Mouse (Mus musculus): ENCODE measurements around the gene Arl4d.
"Not testable (repeated sequence)": the region's sequence is repeated elsewhere in the genome, so short reads cannot be mapped to it uniquely, and the experiment has no call there.

DNA sequence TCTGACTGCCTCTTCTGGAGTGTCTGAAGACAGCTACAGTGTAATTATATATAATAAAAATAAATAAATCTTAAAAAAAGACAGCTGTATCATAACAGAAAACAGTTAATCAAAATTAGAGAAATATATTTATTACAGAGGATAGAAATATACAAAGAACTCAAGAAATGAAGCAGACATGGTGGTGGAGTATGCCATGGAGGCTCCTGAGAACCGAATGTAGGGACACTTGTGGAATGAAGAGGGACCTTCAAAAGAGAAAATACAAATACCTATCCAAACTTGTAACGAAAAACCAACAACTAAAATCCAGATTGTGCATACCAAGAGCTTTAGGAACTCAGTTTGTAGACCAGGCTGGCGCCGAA is 20.3 kb upstream of the Arl4d start:
- TF ChIP-seq POLR2A (IDR thresholded peaks at IDR 0.05; ENCODE audit: insufficient read depth, low read depth, low read length); CTCF (IDR thresholded peaks at IDR 0.05); EP300 (IDR thresholded peaks at IDR 0.05; ENCODE audit: insufficient read depth, low read depth, low read length): not testable (repeated sequence)
